In the genomic region with DNA sequence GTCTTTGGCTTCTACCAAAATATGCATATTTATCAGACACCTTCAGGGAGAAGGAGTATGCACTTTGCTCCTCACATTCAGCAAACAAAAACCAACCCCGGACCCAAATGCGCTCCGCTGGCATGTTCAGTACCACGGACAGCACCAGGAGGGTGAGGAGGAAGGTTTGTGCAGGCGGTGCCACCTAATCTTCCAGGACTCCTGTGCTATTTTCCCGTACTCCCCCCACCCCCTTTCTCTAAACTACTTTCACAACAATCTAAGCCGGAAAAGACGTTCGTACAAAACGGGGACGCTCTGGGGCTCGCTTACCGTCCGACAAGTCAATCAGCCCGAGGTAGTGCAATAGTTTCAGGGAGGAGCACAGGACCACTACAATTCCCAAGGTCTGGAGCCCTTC, we compare ENCODE assay signal across 9 mouse cellular contexts.
DNase-seq lines count a peak whose midpoint lies in the region; ATAC-seq and TF ChIP-seq lines count a peak whose summit lies in the region.
"Had no signal": no experiment of that assay in that cellular context is flagged by ENCODE, and none has a peak within 500 bp of the region (broad histone marks: within the 10 kb centered on the region; RNA-seq: fewer than 3 reads in every experiment).

No protein-coding gene starts in this region.

- 0 out of 2 replicates have a peak, but pooled peaks cover 4% of the 10 kb centered on the region for H3K4me1 ChIP-seq in limb, embryonic 15.5 days
- peaks cover 7% of the 10 kb centered on the region for H3K4me1 ChIP-seq in olfactory bulb, adult 2 months (ENCODE audit: control insufficient read depth, insufficient read depth, low read length)

- H3K27me3 ChIP-seq in limb, embryonic 15.5 days, result peaks cover 8% of the 10 kb centered on the region

- no peak overlapping the region for H3K9ac ChIP-seq in limb, embryonic 15.5 days

- no peaks in the 10 kb centered on the region for H3K36me3 ChIP-seq in limb, embryonic 15.5 days

- no peak for TF ChIP-seq CTCF in olfactory bulb, adult 2 months (IDR thresholded peaks at IDR 0.05; ENCODE audit: insufficient read depth, low read depth, low read length)

- 0 out of 2 replicates have a peak overlapping the region, but pooled peaks have one; percentile 11 for H3K4me2 ChIP-seq in limb, embryonic 15.5 days

- no peak overlapping the region for H3K4me3 ChIP-seq in limb, embryonic 15.5 days
- H3K4me3 ChIP-seq in olfactory bulb, adult 2 months (ENCODE audit: insufficient read depth, low read depth, low read length), result peak overlapping the region; percentile 42
- H3K4me3 ChIP-seq: heart, adult 2 months had no signal

- no peak overlapping the region for H3K27ac ChIP-seq in limb, embryonic 15.5 days
- no peak overlapping the region for H3K27ac ChIP-seq in olfactory bulb, adult 2 months (ENCODE audit: insufficient read depth, low read depth, low read length)
- H3K27ac ChIP-seq: heart, adult 2 months had no signal

- DNase-seq in urinary bladder, postnatal 25 days (ENCODE audit: low spot score), result peak; percentile 26
- DNase-seq in urinary bladder, adult 2 months (ENCODE audit: low spot score), result no peak
- DNase-seq in embryo, embryonic 10.5 days (ENCODE audit: low spot score), result peak; percentile 86
- DNase-seq in spleen, adult 12 weeks (ENCODE audit: low spot score), result no peak
- DNase-seq in spleen, postnatal 4 days (ENCODE audit: low spot score in 2 of 2), result no peak

- no peak for TF ChIP-seq POLR2A in olfactory bulb, adult 2 months (IDR thresholded peaks at IDR 0.05; ENCODE audit: insufficient read depth, low read depth, low read length)

- no peaks in the 10 kb centered on the region for H3K9me3 ChIP-seq in limb, embryonic 15.5 days

- peak; percentile 49 to 58; a peak in 1 of 4 replicates for ATAC-seq in hematopoietic stem cell, adult 5-6 weeks (replicated peaks in 1 of 2; ENCODE audit: insufficient read depth in 1 of 2, low FRiP score in 2 of 2, low TSS enrichment in 1 of 2, low read depth in 1 of 2, poor library complexity in 2 of 2, severe bottlenecking in 2 of 2)
- ATAC-seq in limb, embryonic 15.5 days (ENCODE audit: insufficient number of reproducible peaks, low FRiP score, low TSS enrichment, low read depth), result no peak

- 3% methylated on average over 15 of the region's 15 CpGs for WGBS in limb, embryonic 15.5 days
- WGBS in olfactory bulb, adult 2 months, result 5% methylated on average over 15 of the region's 15 CpGs

Comparison
In these comparisons a context has a peak if more than half of its experiments do, and no peak if none do; other contexts are left out.
1. DNase-seq: peak in urinary bladder, postnatal 25 days (single experiment) and embryo, embryonic 10.5 days (single experiment); none in urinary bladder, adult 2 months (single experiment), spleen, adult 12 weeks (single experiment) and spleen, postnatal 4 days (0 of 2).